Mouse (Mus musculus) heart, postnatal 0 days (tissue): ENCODE measurements at regions not wholly inside any gene's neighbourhood (a gene's known extent, or its start where the extent isn't known, plus 50 kb on each side); places are given as distances from the start of the nearest gene placed in this dataset.

ENCODE experiments used
- CTCF ChIP-seq: IDR thresholded peaks from 2 replicates; pipeline ENCODE4 v1.5.1; 2016; ENCODE audit warnings: antibody characterized with exemption, control low read depth, low read depth
- EP300 ChIP-seq: IDR thresholded peaks from 2 replicates; pipeline ENCODE4 v1.6.1; 2016; ENCODE audit warnings: antibody characterized with exemption, low read depth

DNA sequence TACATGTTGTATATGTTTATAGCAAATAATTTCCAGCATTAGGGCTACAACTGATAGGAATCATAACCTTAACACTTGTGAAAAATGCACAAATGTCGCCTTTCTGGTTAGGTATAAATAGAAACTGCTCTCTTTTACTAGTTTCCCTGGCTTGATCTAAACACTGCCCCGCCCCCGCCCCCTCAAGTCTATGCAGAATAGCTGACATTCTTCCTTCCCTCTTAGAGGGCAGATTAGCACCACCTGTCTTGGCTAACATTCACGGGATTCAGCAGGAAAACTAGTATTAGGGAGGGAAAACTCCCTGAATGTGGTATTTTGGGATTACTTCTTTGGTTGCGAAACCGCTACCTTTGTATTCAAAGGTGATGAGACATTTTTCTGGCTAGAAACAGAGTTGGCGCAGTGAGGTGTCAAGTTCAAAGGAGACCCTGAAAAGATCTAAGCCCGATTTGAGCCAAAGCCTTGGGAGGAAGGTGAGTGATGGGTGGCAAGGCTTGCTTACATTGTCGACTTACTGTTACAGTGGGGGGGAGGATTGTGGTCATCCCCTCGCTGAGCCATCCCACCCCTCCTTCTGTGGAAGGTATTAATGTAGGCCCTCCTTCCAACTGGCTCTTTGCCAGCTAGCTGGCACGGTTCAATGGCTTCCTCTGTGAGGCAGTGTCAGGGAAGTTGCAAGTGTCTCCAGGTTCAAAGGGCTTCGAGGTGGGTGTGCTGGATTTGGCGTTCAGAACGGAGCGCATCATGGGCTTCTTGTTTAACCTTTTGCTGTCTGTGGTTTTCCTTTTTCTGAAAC is 209.8 kb upstream of the Nr2f2 start:
- TF ChIP-seq CTCF (no peak), EP300 (no peak)
